Mouse (Mus musculus): ENCODE data around the gene Plekho1.
"Not testable (repeated sequence)": the region's sequence is repeated elsewhere in the genome, so short reads cannot be mapped to it uniquely, and the experiment has no call there.

Plekho1 gene

DNA sequence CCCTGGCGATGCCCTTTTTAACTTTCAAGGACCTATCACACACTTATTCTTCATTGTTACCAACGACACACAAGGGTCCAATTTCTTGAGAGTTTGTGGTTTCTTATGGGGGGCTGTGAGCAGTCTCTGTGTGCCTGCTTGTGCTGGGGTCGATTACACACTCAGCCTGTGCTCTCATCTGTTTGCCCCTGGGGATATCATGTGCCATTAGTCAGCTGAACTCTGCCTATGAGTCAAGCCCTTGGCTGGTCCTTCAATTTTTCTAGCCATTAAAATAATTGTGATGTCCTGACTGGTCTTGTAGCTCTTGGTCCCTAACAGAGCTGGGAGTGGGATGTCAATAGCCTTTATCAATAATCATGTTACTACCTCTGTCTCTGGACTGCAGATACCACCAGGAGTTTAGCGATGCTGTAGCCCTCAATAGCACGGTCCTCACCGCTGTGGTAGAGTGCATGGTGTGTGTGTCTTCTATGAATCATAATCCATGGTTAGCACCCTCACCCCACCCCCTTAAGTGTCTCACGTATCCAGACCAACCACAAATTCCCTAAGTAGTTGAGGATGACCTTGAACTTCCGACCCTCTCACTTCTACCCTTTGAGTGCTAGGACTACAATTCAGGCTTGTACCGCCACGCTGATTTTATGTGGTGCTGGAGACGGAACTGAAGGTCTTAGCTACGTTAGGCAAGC is 15.4 kb downstream of the Plekho1 start:
- no peak for DNase-seq (ENCODE audit: low spot score in 2 of 2)

DNA sequence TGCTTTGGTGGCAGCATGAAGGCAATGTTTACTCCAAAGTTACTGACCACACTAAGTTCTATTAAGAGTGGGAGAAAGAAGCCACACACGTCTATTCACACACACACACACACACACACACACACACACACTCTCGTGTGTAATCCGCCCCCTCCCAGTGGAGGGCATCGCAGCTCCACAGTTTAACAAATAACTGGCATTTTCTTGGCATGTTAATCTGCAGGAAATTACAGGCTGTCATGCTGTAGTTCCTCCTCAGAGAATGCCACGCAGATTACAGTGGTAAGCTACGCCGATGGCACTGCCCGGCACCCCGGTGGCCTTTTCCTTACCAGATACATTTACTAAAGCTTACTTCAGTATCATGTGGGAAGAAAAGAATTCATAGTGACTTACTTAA is 17.5 kb downstream of the Plekho1 start:
- DNase-seq (ENCODE audit: low spot score in 2 of 2), result no peak

DNA sequence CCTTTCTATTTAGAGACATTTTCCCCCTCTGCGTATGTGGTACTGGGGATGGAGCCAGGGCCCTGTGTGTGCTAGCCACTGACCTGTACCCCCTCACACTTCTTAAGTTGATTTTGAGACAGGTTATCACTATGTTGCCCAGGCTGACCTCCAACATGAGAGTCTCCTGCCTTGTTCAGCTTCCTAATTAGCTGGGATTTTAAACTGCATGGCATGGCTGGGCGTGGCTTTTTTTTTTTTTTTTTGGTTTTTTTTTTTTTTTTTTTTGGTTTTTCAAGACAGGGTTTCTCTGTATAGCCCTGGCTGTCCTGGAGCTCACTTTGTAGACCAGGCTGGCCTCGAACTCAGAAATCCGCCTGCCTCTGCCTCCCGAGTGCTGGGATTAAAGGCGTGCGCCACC is 18.2 kb downstream of the Plekho1 start:
- DNase-seq (ENCODE audit: low spot score in 2 of 2), result not testable (repeated sequence)

DNA sequence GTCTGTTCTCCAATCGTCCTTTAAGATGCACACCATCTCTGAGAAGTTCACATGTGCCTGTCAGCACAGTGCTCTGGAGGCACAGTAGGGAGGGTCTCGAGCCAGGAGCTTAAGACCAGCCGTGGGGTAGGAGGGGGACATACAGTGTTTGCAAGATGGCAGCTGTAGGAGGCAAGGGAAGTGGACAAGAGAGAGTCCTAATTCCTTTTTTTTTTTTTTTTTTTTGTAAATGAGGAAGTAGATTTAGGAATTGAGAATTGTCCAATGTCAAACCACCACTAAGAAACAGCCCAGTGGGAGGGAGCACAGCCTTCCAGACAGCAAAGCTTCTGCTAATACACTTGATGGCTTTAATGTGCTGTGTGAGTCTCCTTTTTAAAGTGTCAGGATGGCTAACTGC is 18.7 kb downstream of the Plekho1 start:
- no peak for DNase-seq (ENCODE audit: low spot score in 2 of 2)

DNA sequence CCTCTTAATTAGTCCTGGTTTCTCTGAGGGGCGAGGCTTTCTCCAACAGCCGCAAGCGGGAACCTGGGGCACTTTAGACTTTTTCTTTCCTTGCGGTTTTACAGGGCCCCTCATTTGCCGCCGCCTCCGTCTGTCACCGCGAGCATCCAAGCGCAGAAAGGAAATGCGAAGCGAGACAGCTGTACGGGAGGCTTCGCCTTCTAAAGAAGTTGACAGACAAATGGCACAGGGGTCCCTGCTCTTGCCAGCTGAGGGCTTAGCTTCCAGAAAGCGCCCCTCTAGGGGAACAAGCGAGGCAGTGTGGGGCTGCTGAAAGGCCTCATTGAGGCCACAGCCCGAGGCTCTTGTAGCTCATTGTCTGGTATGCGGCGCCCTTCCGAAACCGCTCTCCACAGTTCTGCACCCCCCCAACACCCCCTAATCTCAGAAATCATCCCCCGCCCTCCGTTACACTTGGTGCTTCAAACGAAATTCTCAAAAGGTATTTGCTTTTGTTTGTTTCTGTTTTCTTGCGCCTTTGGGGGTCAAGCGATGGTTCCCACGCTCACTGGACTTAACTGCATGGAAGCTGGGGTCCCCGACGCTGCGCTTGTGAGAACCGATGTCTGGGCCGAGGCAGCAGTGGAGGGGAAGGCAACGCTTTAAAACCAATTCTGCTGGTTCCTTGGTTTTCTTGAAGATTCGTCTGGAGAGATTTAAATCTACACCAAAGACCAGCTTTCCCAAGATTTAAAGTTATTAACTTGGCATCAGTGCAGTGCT is 22.7 kb downstream of the Plekho1 start:
- DNase-seq (ENCODE audit: low spot score in 2 of 2), result no peak

DNA sequence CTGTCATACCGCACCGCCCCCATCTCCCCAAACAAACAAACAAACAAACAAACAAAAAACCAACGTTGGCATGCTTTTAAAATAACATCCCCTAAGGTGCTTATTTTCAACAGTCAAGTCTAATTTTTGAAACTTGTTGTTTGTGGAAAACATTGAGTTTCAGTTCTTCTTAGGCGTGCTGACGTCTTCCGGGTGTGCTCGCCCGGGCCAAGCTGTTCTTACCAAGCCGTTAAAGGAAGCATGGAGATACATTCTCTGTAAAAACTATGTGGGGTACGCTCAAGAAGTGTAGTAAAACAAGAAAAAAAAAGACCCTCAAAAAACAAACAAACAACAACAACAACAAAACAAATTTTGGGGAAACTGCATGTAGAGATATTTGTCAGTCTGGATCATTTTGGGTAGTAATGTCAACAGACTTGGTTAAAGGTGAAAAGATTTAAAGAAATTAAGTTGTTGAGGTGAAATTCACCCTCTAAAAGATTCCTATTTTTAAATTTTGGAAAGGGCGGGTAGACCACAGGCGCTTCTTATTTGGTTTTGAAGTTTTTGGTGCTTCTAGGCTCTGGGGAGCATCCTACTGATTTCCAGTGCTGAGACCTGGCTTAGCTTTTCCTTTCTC is 23.4 kb downstream of the Plekho1 start:
- DNase-seq (ENCODE audit: low spot score in 2 of 2), result no peak

DNA sequence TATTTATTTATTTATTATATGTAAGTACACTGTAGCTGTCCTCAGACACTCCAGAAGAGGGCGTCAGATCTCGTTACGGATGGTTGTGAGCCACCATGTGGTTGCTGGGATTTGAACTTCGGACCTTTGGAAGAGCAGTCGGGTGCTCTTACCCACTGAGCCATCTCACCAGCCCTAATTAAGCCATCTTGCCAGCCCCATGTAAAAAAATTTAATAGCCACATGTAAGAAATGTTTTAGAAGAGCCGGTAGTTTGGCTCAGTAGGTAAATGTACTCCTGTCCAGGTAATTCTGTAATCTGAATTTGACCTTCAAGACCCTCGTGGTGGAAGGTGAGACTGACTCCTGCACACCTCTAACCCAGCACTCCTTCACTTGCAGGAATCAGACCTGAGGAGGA is 25.1 kb downstream of the Plekho1 start:
- DNase-seq (ENCODE audit: low spot score in 2 of 2), result not testable (repeated sequence)

DNA sequence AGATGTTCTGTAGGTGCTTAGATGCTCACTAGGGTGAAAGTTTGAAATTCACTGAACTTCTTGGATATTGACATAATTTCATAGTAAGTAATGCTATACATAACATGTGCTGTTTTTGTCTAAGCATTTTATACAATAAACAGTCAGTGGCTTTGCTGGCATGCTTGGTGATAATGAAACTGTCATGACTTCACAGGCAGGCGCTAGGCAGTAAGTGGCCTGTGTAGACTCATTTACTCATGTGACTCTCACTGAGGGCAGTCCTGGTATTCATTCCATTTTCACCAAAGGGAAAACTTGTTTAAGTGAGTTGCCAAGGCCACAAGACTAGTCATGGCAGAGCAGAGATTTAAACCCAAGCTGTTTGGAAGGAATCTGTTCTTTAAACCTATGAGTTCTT is 26.5 kb downstream of the Plekho1 start:
- no peak for DNase-seq (ENCODE audit: low spot score in 2 of 2)

DNA sequence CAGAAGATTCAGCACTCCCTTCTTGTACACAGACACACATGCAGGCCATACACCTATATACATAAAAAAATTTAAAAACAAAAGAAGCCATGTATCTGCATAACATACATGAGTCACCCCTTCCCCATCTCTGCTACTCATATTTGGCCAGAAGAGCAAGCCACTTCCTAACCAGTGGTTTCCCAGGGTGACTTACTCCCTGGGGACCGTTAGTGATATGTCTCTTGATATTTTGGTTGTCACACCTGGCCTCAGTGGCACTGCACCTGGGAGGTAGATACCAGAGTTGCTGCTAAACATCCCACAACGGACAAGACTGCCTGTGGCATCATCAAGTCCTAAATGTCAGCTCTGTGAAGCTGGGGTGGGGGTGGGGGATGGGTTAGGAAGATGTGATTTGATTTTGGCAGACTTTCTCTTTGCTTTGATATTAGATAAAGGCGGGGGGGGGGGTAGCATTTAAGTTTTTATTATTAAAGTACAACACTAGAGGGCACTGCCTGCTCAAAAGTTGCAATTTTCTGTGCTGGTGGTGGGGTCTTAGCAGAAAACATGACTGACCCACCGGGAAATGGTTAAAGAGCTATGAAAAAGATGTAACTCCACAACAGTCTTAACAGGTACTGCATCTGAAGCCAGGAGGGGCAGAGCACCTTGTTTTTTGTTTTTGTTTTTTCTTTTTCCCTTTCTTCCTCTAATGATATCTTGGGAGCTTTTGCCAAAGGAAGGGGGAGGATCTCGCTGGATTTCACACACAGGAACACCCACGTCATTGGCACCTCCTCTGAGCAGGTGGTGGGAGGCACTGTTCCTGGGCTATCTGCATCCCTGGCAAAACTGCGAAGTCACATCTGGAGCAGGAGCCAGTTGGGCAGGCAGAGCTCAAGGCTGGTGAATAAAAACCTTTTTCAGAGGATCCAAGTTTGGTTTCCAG is 30.0 kb downstream of the Plekho1 start:
- no peak for DNase-seq (ENCODE audit: low spot score in 2 of 2)

DNA sequence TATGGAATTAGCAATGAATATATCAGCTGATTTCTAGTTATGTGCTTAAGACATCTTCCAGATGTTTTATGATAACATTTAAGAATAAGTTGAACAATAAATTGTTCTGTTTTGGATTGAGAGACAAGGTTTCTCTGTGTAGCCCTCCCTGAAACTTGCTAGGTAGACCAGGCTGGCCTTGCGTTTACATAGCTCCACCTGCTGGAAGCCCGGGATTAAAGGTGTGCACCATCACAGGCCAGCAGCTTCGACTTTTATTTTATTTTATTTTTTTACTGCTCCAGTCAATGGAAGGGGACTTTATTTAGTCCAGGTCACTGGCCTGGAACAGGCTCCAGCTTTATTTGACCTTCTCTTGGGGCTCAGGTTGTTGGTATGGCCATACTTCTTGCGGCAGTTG is 32.1 kb downstream of the Plekho1 start:
- DNase-seq (ENCODE audit: low spot score in 2 of 2), result no peak

DNA sequence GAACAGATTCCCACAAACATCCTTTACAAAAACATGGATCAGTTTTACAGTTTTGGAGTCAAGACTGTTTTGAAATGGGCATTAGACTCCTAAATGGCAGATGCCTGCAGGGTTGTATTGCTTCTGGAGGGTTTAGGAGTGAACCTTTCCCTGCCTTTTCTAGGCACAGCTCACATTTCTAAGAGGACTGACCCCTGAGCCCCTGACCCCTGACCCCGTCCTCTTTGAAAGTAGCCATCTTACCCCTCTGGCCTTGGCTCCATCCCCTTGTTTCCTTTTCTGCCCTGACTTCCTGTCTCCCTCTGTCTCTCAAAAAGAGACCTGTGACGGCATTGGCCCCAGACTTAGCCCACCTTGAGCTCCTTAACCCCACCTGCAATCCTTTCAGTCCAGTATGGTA is 32.6 kb downstream of the Plekho1 start:
- DNase-seq (ENCODE audit: low spot score in 2 of 2), result no peak

DNA sequence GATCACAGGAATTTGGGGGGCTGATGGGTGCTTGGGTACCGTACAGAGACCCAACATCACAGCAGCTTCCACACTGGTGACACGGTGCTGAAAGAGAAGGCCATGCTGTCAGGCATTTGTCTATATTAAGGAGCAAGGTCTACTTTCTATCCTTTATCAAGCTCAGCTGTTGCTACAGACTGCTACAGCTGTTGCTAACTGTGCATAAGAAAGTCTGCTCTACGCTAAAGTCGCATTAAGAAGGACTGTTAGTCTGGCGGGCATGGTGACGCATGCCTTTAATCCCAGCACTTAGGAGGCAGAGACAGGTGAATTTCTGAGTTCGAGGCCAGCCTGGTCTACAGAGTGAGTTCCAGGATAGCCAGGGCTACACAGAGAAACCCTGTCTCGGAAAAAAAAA is 33.6 kb downstream of the Plekho1 start:
- not testable (repeated sequence) for DNase-seq (ENCODE audit: low spot score in 2 of 2)

DNA sequence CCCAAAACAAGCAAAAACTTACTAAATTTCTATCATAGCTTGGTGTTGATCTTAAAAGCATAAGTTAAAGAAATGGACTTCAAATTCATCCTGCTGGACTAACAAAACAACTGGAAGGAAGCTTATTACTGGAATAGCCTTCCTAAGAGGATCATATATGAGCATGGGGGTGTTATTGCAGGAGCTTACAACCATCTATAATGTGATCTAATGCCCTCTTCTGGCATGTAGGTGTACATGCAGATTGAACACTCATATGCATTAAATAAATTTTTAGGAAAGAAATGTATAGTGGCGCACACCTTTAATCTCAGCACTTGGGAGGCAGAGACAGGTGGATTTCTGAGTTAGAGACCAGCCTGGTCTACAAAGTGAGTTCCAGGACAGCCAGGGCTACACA is 36.0 kb downstream of the Plekho1 start:
- DNase-seq (ENCODE audit: low spot score in 2 of 2), result no peak

DNA sequence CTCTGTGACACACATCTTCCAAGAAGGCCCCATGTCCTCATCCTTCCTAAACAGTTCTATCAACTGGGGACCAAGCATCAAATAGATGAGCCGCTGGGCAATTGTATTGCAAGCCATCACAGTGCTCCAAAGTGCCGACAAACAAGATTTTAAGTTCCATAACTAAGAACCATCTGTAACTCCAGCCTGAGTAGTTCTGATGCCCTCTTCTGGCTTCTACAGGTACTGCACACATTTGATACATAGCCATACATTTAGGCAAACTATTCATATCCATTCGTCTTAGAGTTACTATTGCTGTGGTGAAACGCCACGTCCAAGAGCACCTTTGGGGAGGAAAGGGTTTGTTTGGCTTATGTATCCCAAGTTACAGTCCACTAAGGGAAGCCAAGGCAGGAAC is 36.7 kb downstream of the Plekho1 start:
- DNase-seq (ENCODE audit: low spot score in 2 of 2), result no peak

DNA sequence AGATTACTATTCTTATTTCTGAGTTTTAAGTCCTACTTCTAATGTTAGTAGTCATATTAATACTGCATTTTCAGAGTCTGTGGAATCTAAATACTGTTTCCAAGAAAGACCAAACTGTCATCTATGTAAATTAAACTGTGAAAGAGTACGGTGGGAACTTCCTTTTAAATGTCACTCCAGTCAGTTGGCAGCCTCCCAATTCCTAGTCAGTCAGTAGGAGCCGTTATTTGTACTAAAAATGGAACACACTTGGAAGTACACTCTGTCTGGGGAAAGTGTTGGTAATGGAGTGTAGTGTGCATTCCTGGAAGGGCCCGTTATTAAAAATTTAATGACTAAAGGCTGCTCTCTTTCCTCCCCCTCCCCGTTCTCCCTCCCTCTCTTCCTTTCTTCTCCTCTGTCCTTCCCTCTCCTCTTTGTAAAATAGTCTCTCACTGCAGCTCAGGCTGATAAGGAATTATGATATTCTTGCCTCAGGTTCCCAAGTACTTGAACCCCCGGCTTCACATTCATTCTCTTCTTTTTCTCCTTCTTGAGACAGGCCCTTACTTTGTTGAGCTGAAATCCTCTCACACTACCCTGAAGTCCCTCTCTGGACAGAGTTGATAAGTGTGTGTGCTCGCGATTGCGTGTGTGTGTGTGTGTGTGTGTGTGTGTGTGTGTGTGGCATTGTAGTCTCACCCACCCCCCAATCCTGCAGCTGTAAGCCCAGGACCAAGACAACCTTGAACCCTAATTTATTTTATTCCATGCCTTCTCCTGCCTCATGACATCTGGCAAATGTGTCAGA is 38.2 kb downstream of the Plekho1 start:
- no peak for DNase-seq (ENCODE audit: low spot score in 2 of 2)

DNA sequence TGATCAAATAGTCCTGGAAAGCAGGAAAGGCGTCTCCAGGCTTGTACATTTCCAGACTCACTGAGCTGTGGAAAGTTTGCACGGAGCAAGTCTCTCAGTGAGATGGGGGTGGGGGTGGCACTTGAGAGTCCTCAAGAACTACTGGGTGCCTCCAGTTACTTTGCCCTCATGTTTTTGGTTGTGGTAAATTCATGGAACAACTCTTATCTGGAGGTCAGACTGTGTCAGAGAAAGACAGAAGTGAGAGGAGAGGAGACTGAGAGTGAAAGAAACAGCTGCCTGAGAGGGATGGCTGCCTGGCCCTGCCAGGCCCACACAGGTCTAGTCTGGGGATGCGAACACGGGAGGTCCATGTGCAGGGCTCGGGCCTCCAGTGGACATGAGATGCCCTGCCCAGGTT is 40.5 kb downstream of the Plekho1 start:
- DNase-seq (ENCODE audit: low spot score in 2 of 2), result no peak

DNA sequence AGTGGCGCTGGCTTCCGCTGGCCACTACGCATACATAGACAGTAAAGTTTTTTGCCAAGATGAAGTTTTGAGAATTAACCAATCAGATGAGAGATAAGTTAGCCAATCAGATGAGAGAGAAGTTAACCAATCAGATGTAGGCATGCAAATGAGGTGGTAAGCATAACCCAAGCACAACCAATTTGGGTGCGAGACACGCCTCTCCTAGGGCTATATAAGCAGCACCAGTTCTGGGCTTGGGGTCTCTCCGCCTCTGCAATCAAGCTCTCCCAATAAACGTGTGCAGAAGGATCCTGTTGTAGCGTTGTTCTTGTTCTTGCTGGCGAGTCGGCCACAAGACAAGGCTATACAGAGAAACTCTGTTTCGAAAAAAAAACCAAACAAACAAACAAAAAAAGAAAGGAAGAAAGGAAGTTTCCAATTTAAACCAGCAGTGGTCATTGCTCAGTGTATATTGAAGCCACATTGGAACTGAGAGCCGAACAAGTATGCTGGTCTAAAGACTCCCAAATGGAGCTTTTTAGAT is 41.1 kb downstream of the Plekho1 start:
- not testable (repeated sequence) for DNase-seq (ENCODE audit: low spot score in 2 of 2)

DNA sequence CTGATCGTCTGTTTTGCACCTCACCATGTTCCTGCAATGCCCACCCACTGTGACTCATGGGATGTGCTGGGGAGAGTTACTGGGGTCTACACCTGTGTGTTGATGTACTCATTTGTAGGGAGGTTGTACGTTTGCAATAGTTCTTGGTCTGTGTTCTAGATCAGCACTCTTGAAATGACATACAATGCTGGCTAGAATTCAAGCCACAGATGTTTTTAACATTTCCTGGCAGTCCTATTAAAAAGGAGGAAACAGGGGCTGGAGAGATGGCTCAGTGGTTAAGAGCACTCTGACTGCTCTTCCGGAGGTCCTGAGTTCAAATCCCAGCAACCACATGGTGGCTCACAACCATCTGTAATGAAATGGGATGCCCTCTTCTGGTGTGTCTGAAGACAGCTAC is 42.3 kb downstream of the Plekho1 start:
- no peak for DNase-seq (ENCODE audit: low spot score in 2 of 2)

DNA sequence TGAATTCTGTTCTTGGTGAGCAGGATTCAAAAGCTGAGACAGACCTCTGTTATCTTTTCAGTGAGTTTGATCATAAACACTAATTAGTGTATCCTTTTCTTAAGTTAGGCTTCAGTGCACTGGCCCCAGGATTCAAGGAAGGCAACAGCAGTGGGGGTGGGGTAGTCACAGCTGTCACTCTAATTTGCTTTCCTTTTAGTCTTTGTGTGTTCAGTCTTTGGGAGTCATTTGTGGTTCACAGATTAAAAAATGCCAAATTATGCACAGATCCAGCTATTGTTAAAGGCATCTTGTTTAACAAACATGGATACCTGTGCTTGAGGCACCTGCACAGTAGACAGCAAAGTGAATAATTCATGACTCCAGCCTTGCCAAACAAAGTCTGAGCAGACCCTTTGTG is 42.8 kb downstream of the Plekho1 start:
- no peak for DNase-seq (ENCODE audit: low spot score in 2 of 2)

DNA sequence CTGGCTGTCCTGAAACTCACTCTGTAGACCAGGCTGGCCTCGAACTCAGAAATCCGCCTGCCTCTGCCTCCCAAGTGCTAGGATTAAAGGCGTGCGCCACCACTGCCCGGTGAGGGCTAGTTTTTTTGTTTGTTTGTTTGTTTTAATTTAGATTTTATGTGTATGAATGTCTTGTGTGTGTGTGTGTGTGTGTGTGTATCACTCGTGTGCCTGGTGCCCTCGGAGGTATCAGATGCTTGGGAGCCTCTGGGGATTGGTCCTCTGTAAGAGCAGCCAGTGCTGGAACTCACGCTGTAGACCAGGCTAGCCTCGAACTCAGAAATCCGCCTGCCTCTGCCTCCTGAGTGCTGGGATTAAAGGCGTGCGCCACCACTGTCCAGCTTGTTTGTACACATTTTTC is 44.2 kb downstream of the Plekho1 start:
- DNase-seq (ENCODE audit: low spot score in 2 of 2), result not testable (repeated sequence)

Data from urinary bladder, postnatal 4 days (tissue).